Mouse (Mus musculus) brown adipose tissue, adult 24 weeks (tissue): Measurements from ENCODE around the gene Galnt18. TPM values are rescaled to one million over a fixed set of nuclear protein-coding genes. Genes with fewer than 3 reads are reported as not detected.
A peak's percentile ranks its signal among the peaks of the same experiment; 100 is the strongest.

ENCODE experiments used
- H3K27ac ChIP-seq: fragments of 200-500 bp; replicated peaks from 2 replicates; pipeline ENCODE4 v1.5.1; 2012; ENCODE audit warnings: low read depth, mild to moderate bottlenecking, low read length
- H3K4me1 ChIP-seq: fragments of 200-500 bp; 2 replicates; pipeline ENCODE4 v1.6.1; 2012; ENCODE audit warnings: low read length, mixed read lengths; ENCODE audit not compliant: control insufficient read depth, insufficient read depth, insufficient read length
- H3K4me3 ChIP-seq: fragments of 200-500 bp; 2 replicates; pipeline ENCODE4 v1.5.1; 2012; ENCODE audit warnings: low read depth, mild to moderate bottlenecking, low read length, moderate library complexity; ENCODE audit not compliant: insufficient read depth
- polyA plus RNA-seq: library from polyadenylated mRNA; stranded (reverse); fragments of >200 nt; gene quantifications from 2 replicates; pipeline ENCODE4 v1.2.4, GENCODE M21; 2012; ENCODE audit not compliant: missing spikeins, insufficient read depth, insufficient read length

Galnt18 gene
- polyA plus RNA-seq, 1 experiment, result 7.7 TPM

DNA sequence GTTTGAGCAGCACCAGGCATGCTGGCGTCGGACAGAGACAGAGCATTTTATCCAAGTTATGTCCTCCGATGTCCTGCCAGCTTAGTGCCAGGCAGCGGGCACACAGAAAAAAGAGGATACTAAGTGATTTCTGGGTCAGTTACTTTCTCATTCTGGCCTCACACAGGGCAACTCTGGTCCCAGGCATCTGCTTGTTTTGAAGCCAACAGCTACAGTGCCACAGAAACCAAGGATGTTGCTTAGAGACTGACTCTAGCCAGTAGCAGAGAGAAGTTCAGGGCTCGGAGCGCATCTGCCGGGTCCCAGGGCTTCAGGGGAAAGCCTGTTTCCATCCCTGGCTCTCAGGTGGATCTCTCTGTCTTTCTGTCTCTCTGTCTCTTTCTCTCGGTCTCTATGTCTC is 124.8 kb downstream of the Galnt18 start:
- H3K27ac ChIP-seq, result no peak overlapping the region
- H3K4me1 ChIP-seq, result peaks cover 3% of the 10 kb centered on the region
- no peak overlapping the region for H3K4me3 ChIP-seq

DNA sequence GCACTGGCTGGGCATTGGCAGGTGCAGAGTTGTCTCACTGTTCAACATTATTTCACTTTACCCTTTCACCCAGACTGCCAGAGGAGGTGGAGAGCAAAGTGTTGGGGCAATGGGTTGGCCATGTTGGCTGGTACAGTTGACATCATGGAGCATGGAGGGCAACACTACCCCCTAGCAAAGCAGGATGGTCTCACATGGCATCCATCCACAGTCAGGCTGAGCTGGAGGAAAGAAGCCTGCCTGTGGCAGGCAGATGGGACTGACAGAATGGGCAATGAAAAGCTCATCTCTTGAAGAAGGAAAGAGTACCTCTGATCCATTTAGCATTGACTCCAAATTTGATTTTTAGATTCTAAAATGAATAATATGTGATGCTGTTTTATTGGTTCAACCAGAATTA is 125.3 kb downstream of the Galnt18 start:
- H3K4me3 ChIP-seq, result no peak overlapping the region

DNA sequence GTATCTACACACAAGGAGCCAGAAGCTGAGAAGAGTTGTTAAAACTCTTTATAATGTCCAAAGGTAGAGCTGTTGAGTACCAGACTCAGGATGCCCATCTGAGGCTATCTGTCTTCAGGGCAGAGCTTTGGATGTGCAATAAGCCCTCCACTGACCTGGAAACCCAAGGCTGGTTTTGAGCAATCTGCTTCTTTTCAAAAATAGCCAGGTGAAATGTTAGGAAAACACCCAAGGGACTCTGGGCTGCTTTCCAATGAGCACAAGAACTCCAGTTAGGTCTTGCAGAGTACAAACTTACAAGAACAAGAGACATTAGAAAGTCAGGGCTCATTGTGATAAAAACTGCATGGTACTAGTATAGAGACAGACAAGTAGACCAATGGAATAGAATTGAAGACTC is 135.4 kb downstream of the Galnt18 start:
- no peak overlapping the region for H3K27ac ChIP-seq
- H3K4me3 ChIP-seq, result no peak overlapping the region
- peaks cover 6% of the 10 kb centered on the region for H3K4me1 ChIP-seq

More for the DNA sequence above, 125.3 kb downstream of the Galnt18 start:
- Histone ChIP-seq H3K4me1 (peaks cover 3% of the 10 kb centered on the region), H3K27ac (no peak overlapping the region)

DNA sequence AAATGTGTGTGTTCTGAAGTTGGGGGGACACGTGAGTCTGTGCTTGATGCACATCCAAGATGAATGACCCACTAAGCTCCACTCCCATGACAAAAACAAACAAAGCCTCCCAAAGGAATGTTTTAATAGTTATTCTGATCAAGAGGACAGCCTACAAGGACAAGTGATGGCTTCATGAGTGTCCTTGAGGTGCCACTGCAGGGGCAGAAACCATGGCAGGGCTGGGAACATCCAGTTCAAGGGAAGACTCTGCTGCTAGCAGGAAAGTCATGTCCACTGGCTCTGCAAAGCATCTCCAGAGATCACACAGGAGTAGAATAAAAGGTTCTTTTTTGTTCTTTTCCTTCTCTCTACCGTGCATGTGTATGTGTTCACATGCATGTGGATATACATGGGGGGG is 140.9 kb downstream of the Galnt18 start:
- H3K4me1 ChIP-seq, result peaks cover 10% of the 10 kb centered on the region
- no peak overlapping the region for H3K27ac ChIP-seq
- no peak overlapping the region for H3K4me3 ChIP-seq

GRCm38 (mm10) chr7:111638465-111638864 is 141.3 kb downstream of the Galnt18 start:
- Histone ChIP-seq H3K4me3 (no peak overlapping the region), H3K4me1 (peaks cover 10% of the 10 kb centered on the region), H3K27ac (no peak overlapping the region)

- H3K27ac ChIP-seq, result no peak overlapping the region
- peaks cover 10% of the 10 kb centered on the region for H3K4me1 ChIP-seq
- H3K4me3 ChIP-seq, result no peak overlapping the region
These were observed 141.8 kb downstream of the Galnt18 start for GRCm38 (mm10) chr7:111637866-111638448.

GRCm38 (mm10) chr7:111636503-111636902 is 143.3 kb downstream of the Galnt18 start:
- Histone ChIP-seq H3K27ac (no peak overlapping the region), H3K4me1 (peaks cover 10% of the 10 kb centered on the region), H3K4me3 (no peak overlapping the region)

GRCm38 (mm10) chr7:111631265-111631664 is 148.5 kb downstream of the Galnt18 start:
- no peak overlapping the region for H3K27ac ChIP-seq
- H3K4me1 ChIP-seq, result peaks cover 5% of the 10 kb centered on the region; the same call in 1 of the 2 replicates
- H3K4me3 ChIP-seq, result no peak overlapping the region

DNA sequence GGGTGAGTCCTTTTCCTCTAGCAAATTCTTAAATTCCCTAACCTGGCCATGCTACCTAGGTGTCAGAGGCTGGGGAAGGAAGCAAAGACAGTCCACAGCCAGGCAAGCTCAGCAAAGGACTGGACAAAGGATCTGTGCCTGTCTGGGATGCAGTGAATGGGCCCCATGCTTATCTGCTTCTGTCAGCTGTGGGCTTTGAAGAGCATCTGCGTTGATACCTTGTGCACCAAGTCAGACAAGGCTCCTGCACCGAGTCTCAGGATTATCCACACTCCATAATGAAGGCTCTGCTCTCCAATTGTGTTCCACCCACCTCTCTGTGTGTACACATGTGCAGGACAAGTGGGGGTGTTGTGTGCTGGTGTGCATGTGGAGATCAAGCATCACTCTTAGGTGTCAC is 153.5 kb downstream of the Galnt18 start:
- Histone ChIP-seq H3K4me3 (no peak overlapping the region), H3K27ac (no peak overlapping the region)

GRCm38 (mm10) chr7:111625736-111626135 is 154.0 kb downstream of the Galnt18 start:
- Histone ChIP-seq H3K4me3 (no peak overlapping the region), H3K4me1 (peaks cover 7% of the 10 kb centered on the region; the same call in 1 of the 2 replicates), H3K27ac (no peak overlapping the region)

More for the DNA sequence above, 153.5 kb downstream of the Galnt18 start:
- H3K4me1 ChIP-seq, result peaks cover 12% of the 10 kb centered on the region; the same call in 1 of the 2 replicates

- H3K4me1 ChIP-seq, result peaks cover 8% of the 10 kb centered on the region; the same call in 1 of the 2 replicates
- peak overlapping the region; percentile 98 for H3K27ac ChIP-seq
- peak overlapping the region; percentile 73 for H3K4me3 ChIP-seq
These were observed 163.4 kb downstream of the Galnt18 start for GRCm38 (mm10) chr7:111616231-111616937.

GRCm38 (mm10) chr7:111614471-111614870 is 165.3 kb downstream of the Galnt18 start:
- Histone ChIP-seq H3K4me1 (peaks cover 8% of the 10 kb centered on the region; the same call in 1 of the 2 replicates), H3K4me3 (no peak overlapping the region), H3K27ac (peak overlapping the region; percentile 69)

- H3K4me3 ChIP-seq, result no peak overlapping the region
- H3K27ac ChIP-seq, result no peak overlapping the region
- peaks cover 12% of the 10 kb centered on the region; the same call in 1 of the 2 replicates for H3K4me1 ChIP-seq
These were observed 172.3 kb downstream of the Galnt18 start for GRCm38 (mm10) chr7:111607476-111607875.

DNA sequence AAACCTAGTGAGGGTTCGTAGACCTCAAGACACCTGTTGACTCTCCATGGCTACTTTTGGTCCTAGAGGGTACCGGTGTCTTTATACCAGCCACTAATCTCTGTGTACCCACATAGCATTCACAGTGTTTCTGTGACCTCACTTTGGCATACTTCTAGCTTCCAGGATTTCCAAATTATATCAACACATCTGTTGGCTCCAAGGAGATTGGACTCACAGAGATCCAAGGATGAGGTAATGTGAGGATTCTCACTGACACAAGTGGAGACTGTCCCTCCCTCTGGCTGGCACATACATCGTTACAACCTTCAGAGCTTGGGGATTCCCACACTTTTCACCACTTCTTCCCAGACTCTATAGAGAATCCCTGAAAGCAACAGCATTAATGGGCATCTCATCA is 173.7 kb downstream of the Galnt18 start:
- Histone ChIP-seq H3K4me1 (peaks cover 18% of the 10 kb centered on the region; the same call in 1 of the 2 replicates), H3K4me3 (no peak overlapping the region), H3K27ac (no peak overlapping the region)

GRCm38 (mm10) chr7:111605663-111606062 is 174.1 kb downstream of the Galnt18 start:
- Histone ChIP-seq H3K27ac (no peak overlapping the region), H3K4me1 (peaks cover 20% of the 10 kb centered on the region; the same call in 1 of the 2 replicates), H3K4me3 (no peak overlapping the region)
